In the genomic region with DNA sequence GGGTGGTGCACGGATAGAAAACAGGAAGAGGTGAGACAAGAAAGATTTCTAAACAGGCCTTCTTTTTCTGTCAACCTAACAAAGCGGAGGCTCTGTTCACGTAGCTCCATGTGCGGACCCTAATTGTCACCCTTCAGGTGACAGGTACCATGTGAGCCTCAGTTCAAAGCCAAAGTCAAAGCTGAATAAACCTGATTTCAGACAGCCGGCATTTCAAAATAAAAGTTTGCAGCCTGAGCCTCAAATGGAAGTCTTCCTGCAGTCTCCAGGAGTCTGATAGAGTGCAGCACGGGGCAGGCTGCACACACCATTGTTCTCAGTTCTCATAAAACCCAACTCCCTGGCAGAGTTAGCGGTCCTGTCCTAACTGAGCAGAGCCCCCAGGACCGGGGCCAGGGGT, we compare ENCODE assay signal across 10 mouse cellular contexts.
DNase-seq lines count a peak whose midpoint lies in the region; ATAC-seq lines count a peak whose summit lies in the region.
"Had no signal": no experiment of that assay in that cellular context is flagged by ENCODE, and none has a peak within 500 bp of the region (broad histone marks: within the 10 kb centered on the region; RNA-seq: fewer than 3 reads in every experiment).

No protein-coding gene starts in this region.

- H3K9me3 ChIP-seq in heart, embryonic 16.5 days (replicated peaks; ENCODE audit: control insufficient read depth, low read length) = no peaks in the 10 kb centered on the region
- no peaks in the 10 kb centered on the region for H3K9me3 ChIP-seq in embryonic facial prominence, embryonic 11.5 days (replicated peaks; ENCODE audit: control insufficient read depth, low read length)
- H3K9me3 ChIP-seq in midbrain, embryonic 14.5 days (ENCODE audit: control insufficient read depth, low read length) = no peaks in the 10 kb centered on the region

- peak overlapping the region; percentile 17; the same call in 1 of the 2 replicates for H3K9ac ChIP-seq in heart, embryonic 16.5 days (ENCODE audit: low read length)
- H3K9ac ChIP-seq in embryonic facial prominence, embryonic 11.5 days (replicated peaks; ENCODE audit: low read length) = peak overlapping the region; percentile 39
- H3K9ac ChIP-seq in midbrain, embryonic 14.5 days (replicated peaks; ENCODE audit: low read length) = no peak overlapping the region
- H3K9ac ChIP-seq: liver, postnatal 0 days had no signal

- DNase-seq in heart, adult 8-10 months (ENCODE audit: low spot score) = no peak
- DNase-seq in embryonic facial prominence, embryonic 11.5 days (ENCODE audit: low spot score) = peak; percentile 56
- peak; percentile 63 for DNase-seq in forelimb bud, embryonic 11.5 days (ENCODE audit: low read depth, low spot score)
- peak; percentile 57 for DNase-seq in midbrain, embryonic 14.5 days
- DNase-seq in spleen, postnatal 36 days (ENCODE audit: low spot score in 2 of 2) = no peak
- no peak for DNase-seq in spleen, postnatal 10 days (ENCODE audit: low spot score in 2 of 2)
- DNase-seq: cerebellum, postnatal 25 days; liver, postnatal 0 days had no signal

- H3K36me3 ChIP-seq in heart, embryonic 16.5 days (ENCODE audit: control insufficient read depth, insufficient read depth) = no peaks in the 10 kb centered on the region
- H3K36me3 ChIP-seq in embryonic facial prominence, embryonic 11.5 days (replicated peaks; ENCODE audit: control insufficient read depth, insufficient read depth, low read depth, low read length) = no peaks in the 10 kb centered on the region
- H3K36me3 ChIP-seq in midbrain, embryonic 14.5 days (ENCODE audit: control insufficient read depth, insufficient read depth, low read length) = no peaks in the 10 kb centered on the region

- H3K27ac ChIP-seq in heart, embryonic 16.5 days (ENCODE audit: low read length) = peak overlapping the region; percentile 5; the same call in 1 of the 2 replicates
- peak overlapping the region; percentile 94 for H3K27ac ChIP-seq in embryonic facial prominence, embryonic 11.5 days (replicated peaks; ENCODE audit: low read depth, low read length)
- peak overlapping the region; percentile 86 for H3K27ac ChIP-seq in midbrain, embryonic 14.5 days (replicated peaks; ENCODE audit: low read depth, low read length)

- no peak overlapping the region for H3K4me3 ChIP-seq in heart, embryonic 16.5 days (ENCODE audit: low read length)
- H3K4me3 ChIP-seq in embryonic facial prominence, embryonic 11.5 days (ENCODE audit: low read depth, low read length) = no peak overlapping the region
- H3K4me3 ChIP-seq in midbrain, embryonic 14.5 days (replicated peaks; ENCODE audit: low read depth, low read length) = no peak overlapping the region

- no peak for ATAC-seq in heart, embryonic 16.5 days (replicated peaks; ENCODE audit: extremely low read depth, insufficient read depth, low FRiP score)
- ATAC-seq in embryonic facial prominence, embryonic 11.5 days (replicated peaks; ENCODE audit: insufficient number of reproducible peaks, low FRiP score, low TSS enrichment, low read depth) = no peak
- no peak for ATAC-seq in midbrain, embryonic 14.5 days (ENCODE audit: low FRiP score, low TSS enrichment)
- ATAC-seq in megakaryocyte progenitor cell, adult 5-6 weeks (replicated peaks; ENCODE audit: poor library complexity) = no peak
- ATAC-seq: liver, postnatal 0 days had no signal

- no peak overlapping the region for H3K4me2 ChIP-seq in heart, embryonic 16.5 days (ENCODE audit: low read depth, low read length)
- H3K4me2 ChIP-seq in embryonic facial prominence, embryonic 11.5 days (ENCODE audit: low read depth, low read length) = no peak overlapping the region
- H3K4me2 ChIP-seq in midbrain, embryonic 14.5 days (ENCODE audit: low read length) = no peak overlapping the region

- WGBS in heart, embryonic 16.5 days = 46% methylated on average over 8 of the region's 8 CpGs
- WGBS in embryonic facial prominence, embryonic 11.5 days = 41% methylated on average over 8 of the region's 8 CpGs
- 42% methylated on average over 8 of the region's 8 CpGs for WGBS in midbrain, embryonic 14.5 days

- no peaks in the 10 kb centered on the region for H3K27me3 ChIP-seq in heart, embryonic 16.5 days (ENCODE audit: control insufficient read depth, insufficient read depth, low read length)
- H3K27me3 ChIP-seq in embryonic facial prominence, embryonic 11.5 days (ENCODE audit: control insufficient read depth, insufficient read depth, low read length) = no peaks in the 10 kb centered on the region
- no peaks in the 10 kb centered on the region for H3K27me3 ChIP-seq in midbrain, embryonic 14.5 days (ENCODE audit: control insufficient read depth, insufficient read depth, low read length)

- peaks cover 26% of the 10 kb centered on the region for H3K4me1 ChIP-seq in heart, embryonic 16.5 days (ENCODE audit: control insufficient read depth, insufficient read depth, low read length)
- peaks cover 22% of the 10 kb centered on the region for H3K4me1 ChIP-seq in embryonic facial prominence, embryonic 11.5 days (ENCODE audit: control insufficient read depth, insufficient read depth, low read length)
- H3K4me1 ChIP-seq in midbrain, embryonic 14.5 days (ENCODE audit: control insufficient read depth, insufficient read depth, low read length) = peaks cover 43% of the 10 kb centered on the region

Comparison
In these comparisons a context has a peak if more than half of its experiments do, and no peak if none do; other contexts are left out.
1. H3K27ac ChIP-seq: peak in every context shown above with its lines; median percentile 94 in embryonic facial prominence, embryonic 11.5 days; 86 in midbrain, embryonic 14.5 days; 5 in heart, embryonic 16.5 days.
2. DNase-seq: peak in embryonic facial prominence, embryonic 11.5 days (single experiment), forelimb bud, embryonic 11.5 days (single experiment) and midbrain, embryonic 14.5 days (single experiment); none in heart, adult 8-10 months (single experiment), spleen, postnatal 36 days (0 of 2) and spleen, postnatal 10 days (0 of 2).